Mouse (Mus musculus): ENCODE data around the gene Slc5a3. TPM values are rescaled to one million over a fixed set of nuclear protein-coding genes. Genes with fewer than 3 reads are reported as not detected.

The Slc5a3 gene
- 3.1 and 4.2 TPM in 2 replicates for polyA plus RNA-seq (2015; fragmentation: Nextera tagmentation; extraction: Ambion mirVana)

GRCm38 (mm10) chr16:92057852-92058643 lies at the start of gene Slc5a3, which contains the start of the genes Mrps6 and Gm49711:
Gene Slc5a3, plus strand, starts transcription at chr16:92058322.
Gene Mrps6, plus strand, starts transcription at chr16:92058270.
Gene Gm49711, plus strand, starts transcription at chr16:92058316.
- ATAC-seq (replicated peaks; ENCODE audit: insufficient number of reproducible peaks, insufficient read depth, low FRiP score, low read depth), result peak; percentile 94
- Histone ChIP-seq H3K36me3 (peaks cover 15% of the 10 kb centered on the region), H3K9me3 (replicated peaks) (no peaks in the 10 kb centered on the region), H3K27ac (peak within 1 kb of the TSS; percentile 86), H3K4me3 (peak within 1 kb of the TSS; percentile 89), H3K27me3 (no peaks in the 10 kb centered on the region), H3K4me1 (replicated peaks) (peaks cover 24% of the 10 kb centered on the region), H3K4me2 (peak within 1 kb of the TSS; percentile 89), H3K9ac (peak within 1 kb of the TSS; percentile 82)
- WGBS, result under 1% methylated on average over 84 of the region's 99 CpGs

- Histone ChIP-seq H3K4me3 (no peak overlapping the region), H3K4me1 (replicated peaks) (no peaks in the 10 kb centered on the region), H3K36me3 (no peaks in the 10 kb centered on the region), H3K9me3 (replicated peaks) (no peaks in the 10 kb centered on the region), H3K27me3 (no peaks in the 10 kb centered on the region), H3K9ac (no peak overlapping the region), H3K4me2 (no peak overlapping the region), H3K27ac (no peak overlapping the region)
- WGBS, result 91% methylated on average over 2 of the region's 2 CpGs
- ATAC-seq (replicated peaks; ENCODE audit: insufficient number of reproducible peaks, insufficient read depth, low FRiP score, low read depth), result no peak
Measured at GRCm38 (mm10) chr16:92009586-92009985, 48.5 kb upstream of the Slc5a3 start.

- no peak overlapping the region for H3K9ac ChIP-seq
- no peaks in the 10 kb centered on the region for H3K9me3 ChIP-seq (replicated peaks)
- peaks cover 8% of the 10 kb centered on the region for H3K4me1 ChIP-seq (replicated peaks)
- H3K4me2 ChIP-seq, result no peak overlapping the region
- 78% methylated on average over 8 of the region's 8 CpGs for WGBS
- no peak overlapping the region for H3K27ac ChIP-seq
- no peaks in the 10 kb centered on the region for H3K27me3 ChIP-seq
- H3K36me3 ChIP-seq, result no peaks in the 10 kb centered on the region
- H3K4me3 ChIP-seq, result no peak overlapping the region
- no peak for ATAC-seq (replicated peaks; ENCODE audit: insufficient number of reproducible peaks, insufficient read depth, low FRiP score, low read depth)
Measured at GRCm38 (mm10) chr16:92016792-92017191, 41.3 kb upstream of the Slc5a3 start.

GRCm38 (mm10) chr16:92019141-92020118 lies 38.7 kb upstream of the Slc5a3 start:
- WGBS, result 7% methylated on average over 26 of the region's 26 CpGs
- Histone ChIP-seq H3K9me3 (replicated peaks) (no peaks in the 10 kb centered on the region), H3K4me2 (peak overlapping the region; percentile 66), H3K36me3 (no peaks in the 10 kb centered on the region), H3K27me3 (no peaks in the 10 kb centered on the region), H3K9ac (peak overlapping the region; percentile 29), H3K4me1 (replicated peaks) (peaks cover 25% of the 10 kb centered on the region), H3K27ac (peak overlapping the region; percentile 61), H3K4me3 (peak overlapping the region; percentile 44)
- peak; percentile 40 for ATAC-seq (replicated peaks; ENCODE audit: insufficient number of reproducible peaks, insufficient read depth, low FRiP score, low read depth)

GRCm38 (mm10) chr16:92021656-92022400 lies 36.3 kb upstream of the Slc5a3 start:
- Histone ChIP-seq H3K4me2 (no peak overlapping the region), H3K36me3 (no peaks in the 10 kb centered on the region), H3K4me3 (no peak overlapping the region), H3K4me1 (replicated peaks) (peaks cover 25% of the 10 kb centered on the region), H3K27me3 (no peaks in the 10 kb centered on the region), H3K27ac (no peak overlapping the region), H3K9ac (no peak overlapping the region), H3K9me3 (replicated peaks) (no peaks in the 10 kb centered on the region)
- WGBS, result 72% methylated on average over 12 of the region's 12 CpGs
- ATAC-seq (replicated peaks; ENCODE audit: insufficient number of reproducible peaks, insufficient read depth, low FRiP score, low read depth), result no peak; the same call in 1 of the 2 replicates

GRCm38 (mm10) chr16:92022494-92023283 lies 35.4 kb upstream of the Slc5a3 start:
- peak overlapping the region; percentile 29; the same call in 1 of the 2 replicates for H3K4me2 ChIP-seq
- no peaks in the 10 kb centered on the region for H3K27me3 ChIP-seq
- no peaks in the 10 kb centered on the region for H3K9me3 ChIP-seq (replicated peaks)
- H3K4me3 ChIP-seq, result no peak overlapping the region
- no peaks in the 10 kb centered on the region for H3K36me3 ChIP-seq
- 0 out of 2 replicates have a peak overlapping the region, but pooled peaks have one; percentile 32 for H3K27ac ChIP-seq
- ATAC-seq (replicated peaks; ENCODE audit: insufficient number of reproducible peaks, insufficient read depth, low FRiP score, low read depth), result no peak
- WGBS, result 39% methylated on average over 20 of the region's 20 CpGs
- H3K4me1 ChIP-seq (replicated peaks), result peaks cover 25% of the 10 kb centered on the region
- no peak overlapping the region for H3K9ac ChIP-seq

GRCm38 (mm10) chr16:92033286-92033685 lies 24.8 kb upstream of the Slc5a3 start:
- Histone ChIP-seq H3K27ac (no peak overlapping the region), H3K9me3 (replicated peaks) (no peaks in the 10 kb centered on the region), H3K4me2 (no peak overlapping the region), H3K9ac (no peak overlapping the region), H3K36me3 (no peaks in the 10 kb centered on the region), H3K4me1 (replicated peaks) (0 out of 2 replicates have a peak, but pooled peaks cover 2% of the 10 kb centered on the region), H3K4me3 (no peak overlapping the region), H3K27me3 (no peaks in the 10 kb centered on the region)
- ATAC-seq (replicated peaks; ENCODE audit: insufficient number of reproducible peaks, insufficient read depth, low FRiP score, low read depth), result no peak
- WGBS, result 75% methylated on average over 3 of the region's 3 CpGs

- Histone ChIP-seq H3K4me3 (no peak overlapping the region), H3K4me2 (no peak overlapping the region), H3K4me1 (replicated peaks) (no peaks in the 10 kb centered on the region), H3K9me3 (replicated peaks) (no peaks in the 10 kb centered on the region), H3K27ac (no peak overlapping the region), H3K36me3 (no peaks in the 10 kb centered on the region), H3K27me3 (no peaks in the 10 kb centered on the region), H3K9ac (no peak overlapping the region)
- ATAC-seq (replicated peaks; ENCODE audit: insufficient number of reproducible peaks, insufficient read depth, low FRiP score, low read depth), result no peak
- WGBS, result 77% methylated on average over 5 of the region's 5 CpGs
Measured at GRCm38 (mm10) chr16:92034676-92035075, 23.4 kb upstream of the Slc5a3 start.

GRCm38 (mm10) chr16:92036701-92037100 lies 21.4 kb upstream of the Slc5a3 start:
- Histone ChIP-seq H3K36me3 (no peaks in the 10 kb centered on the region), H3K4me1 (replicated peaks) (no peaks in the 10 kb centered on the region), H3K27me3 (no peaks in the 10 kb centered on the region), H3K4me3 (no peak overlapping the region), H3K4me2 (no peak overlapping the region), H3K9ac (no peak overlapping the region), H3K27ac (no peak overlapping the region), H3K9me3 (replicated peaks) (no peaks in the 10 kb centered on the region)
- no peak for ATAC-seq (replicated peaks; ENCODE audit: insufficient number of reproducible peaks, insufficient read depth, low FRiP score, low read depth)
- whole genome bisulfite sequencing, result 56% methylated on average over 8 of the region's 8 CpGs

- no peaks in the 10 kb centered on the region for H3K27me3 ChIP-seq
- H3K4me1 ChIP-seq (replicated peaks), result no peaks in the 10 kb centered on the region
- 75% methylated on average over 21 of the region's 21 CpGs for WGBS
- H3K9me3 ChIP-seq (replicated peaks), result no peaks in the 10 kb centered on the region
- no peak overlapping the region for H3K9ac ChIP-seq
- no peak overlapping the region for H3K27ac ChIP-seq
- no peak overlapping the region for H3K4me2 ChIP-seq
- H3K4me3 ChIP-seq, result no peak overlapping the region
- ATAC-seq (replicated peaks; ENCODE audit: insufficient number of reproducible peaks, insufficient read depth, low FRiP score, low read depth), result no peak
- no peaks in the 10 kb centered on the region for H3K36me3 ChIP-seq
Measured at GRCm38 (mm10) chr16:92037891-92038607, 20.1 kb upstream of the Slc5a3 start.

All from heart, embryonic 15.5 days (tissue).